Mouse (Mus musculus): ENCODE measurements around the gene Brca1. TPM values are rescaled to one million over a fixed set of nuclear protein-coding genes. Genes with fewer than 3 reads are reported as not detected.
"Not testable (repeated sequence)": the region's sequence is repeated elsewhere in the genome, so short reads cannot be mapped to it uniquely, and the experiment has no call there.

Brca1 gene
- polyA plus RNA-seq, 1 experiment from 2014 or later, result 9.1 TPM

DNA sequence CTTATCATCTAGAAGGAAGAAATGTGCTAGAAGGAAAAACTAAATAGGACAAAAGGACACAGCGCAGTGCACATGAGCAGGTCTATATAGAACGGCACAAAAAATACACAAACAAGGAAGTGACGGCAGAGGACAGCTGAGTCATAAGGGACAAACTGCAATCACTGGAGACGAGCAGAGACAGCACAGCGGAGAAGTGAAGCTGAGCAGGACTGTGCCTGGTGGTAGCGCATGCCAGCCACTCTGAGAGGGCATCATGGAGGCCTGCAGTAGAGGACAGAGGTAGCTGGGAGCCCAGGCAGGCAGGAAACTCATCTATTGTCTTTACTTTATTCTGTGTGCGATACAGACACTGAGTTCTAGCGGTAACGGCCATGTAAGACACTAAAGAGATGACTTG is 8.2 kb downstream of the Brca1 start:
- DNase-seq (ENCODE audit: low spot score), result no peak

DNA sequence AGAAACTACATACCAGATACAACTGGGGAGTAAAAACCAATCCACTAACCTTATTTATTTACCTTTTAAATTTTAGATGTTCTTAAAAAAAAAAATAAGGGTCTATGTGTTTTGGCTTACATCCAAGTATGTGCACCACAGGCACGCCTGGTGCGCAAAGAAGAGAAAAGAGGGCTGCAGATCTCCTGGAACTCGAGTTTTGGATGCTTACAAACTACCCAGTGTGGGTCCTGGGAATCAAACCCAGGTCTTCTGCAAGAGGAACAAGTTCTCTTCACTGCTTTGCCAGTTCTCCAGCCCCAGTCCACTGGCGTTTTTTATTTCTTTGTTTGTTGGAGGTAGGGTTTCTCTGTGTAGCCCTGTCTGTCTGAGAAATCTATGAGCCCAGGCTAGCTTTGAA is 25.1 kb downstream of the Brca1 start:
- no peak for DNase-seq (ENCODE audit: low spot score)

DNA sequence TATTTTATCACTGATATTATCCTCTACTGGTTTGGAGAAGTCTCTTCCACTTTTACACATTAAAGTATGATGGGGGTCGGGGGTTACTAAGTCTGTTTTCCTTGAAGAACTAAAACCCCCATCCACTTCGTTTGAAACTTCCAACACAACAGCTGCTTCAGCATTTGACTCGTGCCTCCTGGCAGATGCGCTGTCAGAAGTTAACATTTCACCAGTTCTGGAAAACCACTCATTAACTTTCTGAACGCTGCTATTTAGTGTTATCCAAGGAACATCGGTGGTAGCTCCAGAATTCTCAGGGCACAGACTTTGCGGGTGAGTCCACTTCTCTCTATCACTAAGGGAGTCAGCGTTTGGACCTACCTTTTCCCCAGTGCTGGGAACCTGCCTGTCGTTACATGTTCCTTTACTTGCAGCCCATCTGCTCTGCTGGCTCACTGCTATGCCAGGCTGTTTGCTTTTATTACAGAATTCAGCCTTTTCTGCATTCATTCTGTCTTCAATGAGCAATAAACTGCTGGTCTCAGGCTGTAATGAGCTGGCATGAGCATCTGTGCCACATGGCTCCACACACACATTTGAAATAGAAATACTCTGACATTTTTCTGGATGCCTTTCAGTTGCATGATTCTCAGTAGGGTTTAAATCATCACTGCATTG is 25.7 kb downstream of the Brca1 start:
- no peak for DNase-seq (ENCODE audit: low spot score)

DNA sequence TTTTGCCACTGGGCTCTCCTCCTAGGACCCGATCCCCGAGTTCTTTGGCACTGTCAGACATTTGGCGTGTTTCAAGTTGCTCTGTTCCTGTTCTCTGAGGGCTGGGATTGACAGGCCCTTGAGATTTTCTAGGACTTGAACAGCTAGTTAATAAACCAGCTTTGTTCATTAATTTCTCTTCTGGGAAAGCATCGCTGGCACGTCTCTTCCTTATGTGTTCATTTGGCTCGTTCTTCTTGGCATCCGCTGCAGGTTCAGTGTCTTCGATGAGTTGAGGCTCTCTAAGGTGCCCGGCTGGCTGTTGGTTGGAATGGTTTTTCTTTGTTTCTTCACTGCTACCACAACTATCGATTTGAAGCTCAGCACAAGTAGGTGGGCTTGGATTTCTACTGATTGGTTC is 26.7 kb downstream of the Brca1 start:
- no peak for DNase-seq (ENCODE audit: low spot score)

DNA sequence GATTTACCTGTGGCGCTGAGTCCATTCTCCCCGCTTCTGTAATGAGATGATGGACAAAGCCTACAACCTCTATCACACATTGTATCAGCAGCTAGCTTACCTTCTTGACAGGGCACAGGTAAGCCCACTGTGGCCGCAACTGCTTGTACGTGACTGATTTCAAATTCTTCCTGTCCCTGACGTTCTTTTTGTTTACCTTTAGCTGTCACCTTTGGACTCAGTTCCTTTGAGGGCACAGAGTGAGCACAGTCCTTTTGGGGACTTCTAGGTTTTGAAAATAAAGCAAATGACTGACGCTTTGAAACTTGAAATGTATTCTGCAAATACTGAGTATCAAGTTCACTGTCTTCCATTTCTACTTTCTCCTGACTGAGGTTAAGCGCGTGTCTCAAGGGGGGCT is 27.3 kb downstream of the Brca1 start:
- DNase-seq (ENCODE audit: low spot score), result no peak

DNA sequence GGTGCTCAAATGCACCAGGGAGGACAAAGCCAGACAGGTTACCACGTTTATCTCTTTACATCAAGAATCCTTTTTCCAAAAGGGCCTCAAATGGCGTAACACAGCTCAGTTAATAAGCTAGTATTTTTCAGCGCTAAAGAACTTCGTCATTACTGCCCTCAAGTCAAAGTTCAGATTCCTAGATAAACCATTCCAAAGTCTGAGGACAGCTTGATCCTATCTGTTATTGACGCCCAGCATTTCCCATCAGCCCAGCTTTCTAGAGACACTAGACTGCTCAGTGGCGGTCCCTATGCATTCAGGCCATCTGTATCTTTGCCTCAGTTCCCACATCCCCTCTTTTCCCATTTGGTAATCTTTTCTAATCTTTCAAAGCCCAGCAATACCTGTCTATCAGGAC is 32.4 kb downstream of the Brca1 start:
- DNase-seq (ENCODE audit: low spot score), result no peak

DNA sequence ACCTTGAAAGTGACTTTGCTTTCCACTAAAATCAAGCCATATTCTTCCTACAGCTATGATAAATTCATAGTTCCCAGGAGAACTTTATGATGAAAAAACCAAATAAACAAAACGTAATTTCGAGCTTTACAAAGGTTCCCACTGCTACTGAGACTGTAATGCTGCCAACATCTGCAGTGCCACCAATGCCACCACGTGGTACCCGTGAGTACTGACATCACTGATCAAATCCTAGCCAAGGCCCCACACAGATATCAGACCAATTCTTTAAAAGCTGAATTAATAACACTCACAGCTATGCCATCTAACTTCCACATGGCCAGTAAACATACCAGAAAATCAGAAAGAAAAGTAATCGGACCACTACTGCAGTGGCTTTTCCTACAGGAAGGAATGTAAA is 32.8 kb downstream of the Brca1 start:
- DNase-seq (ENCODE audit: low spot score), result no peak

DNA sequence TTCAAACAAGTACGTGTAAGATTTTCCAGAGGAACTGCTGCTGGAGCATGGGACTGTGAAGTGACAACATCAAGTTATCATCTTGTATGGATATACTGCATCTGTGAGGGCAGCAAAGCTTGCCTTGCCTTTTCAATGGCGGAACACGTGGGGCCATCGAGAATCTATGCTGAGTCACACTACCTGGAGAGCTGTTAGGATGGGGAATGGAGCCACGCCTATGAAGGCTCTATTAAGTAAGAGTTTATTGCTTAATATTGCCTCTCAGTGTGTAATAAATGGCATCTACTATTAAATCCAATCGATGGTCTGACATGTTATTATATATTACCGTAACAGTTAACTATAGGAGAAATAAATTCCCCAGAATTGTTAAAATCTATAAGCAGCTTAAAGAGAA is 44.7 kb downstream of the Brca1 start:
- DNase-seq (ENCODE audit: low spot score), result no peak

DNA sequence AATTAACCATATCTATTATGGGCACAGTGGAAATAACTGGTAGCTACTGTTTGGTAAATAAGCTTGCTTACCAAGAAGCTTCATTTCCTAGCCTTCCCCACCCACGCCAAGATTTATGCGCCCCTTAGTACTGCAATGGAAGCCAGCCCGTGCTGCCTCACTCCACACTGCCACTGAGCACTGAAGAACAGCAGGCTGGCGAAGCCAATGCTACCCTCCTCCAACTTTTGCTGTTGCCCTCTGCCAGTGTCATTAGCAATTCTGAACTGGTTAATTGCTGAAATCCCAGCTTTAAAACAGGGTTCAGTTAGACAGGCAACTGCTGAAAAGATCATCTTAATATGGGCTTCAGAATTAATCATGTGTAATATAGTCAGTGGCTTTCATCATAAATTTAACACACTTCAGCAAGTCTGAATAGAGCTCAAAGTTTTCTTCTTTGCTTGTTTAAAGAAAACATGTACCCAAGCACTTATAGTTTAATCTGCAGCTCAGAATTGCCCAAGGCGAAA is 45.4 kb downstream of the Brca1 start:
- no peak for DNase-seq (ENCODE audit: low spot score)

DNA sequence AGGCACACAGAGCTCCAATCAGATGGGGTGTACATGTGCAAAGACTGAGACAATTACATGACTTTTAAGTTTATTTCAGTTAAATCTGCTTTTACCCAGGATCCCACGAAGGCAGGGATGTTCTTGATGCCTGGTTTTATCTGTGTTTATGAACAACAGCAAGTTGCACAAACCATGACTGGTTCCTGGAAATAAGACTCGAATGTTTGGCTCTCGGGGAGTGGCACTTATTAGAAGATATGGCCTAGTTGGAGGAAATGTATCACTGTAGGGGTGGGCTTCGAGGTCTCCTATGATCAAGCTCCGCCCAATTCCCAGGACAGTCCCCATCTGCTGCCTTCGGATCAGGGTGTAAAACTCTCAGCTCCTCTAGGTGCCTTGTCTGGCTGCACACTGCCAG is 65.6 kb downstream of the Brca1 start:
- DNase-seq (ENCODE audit: low spot score), result no peak

DNA sequence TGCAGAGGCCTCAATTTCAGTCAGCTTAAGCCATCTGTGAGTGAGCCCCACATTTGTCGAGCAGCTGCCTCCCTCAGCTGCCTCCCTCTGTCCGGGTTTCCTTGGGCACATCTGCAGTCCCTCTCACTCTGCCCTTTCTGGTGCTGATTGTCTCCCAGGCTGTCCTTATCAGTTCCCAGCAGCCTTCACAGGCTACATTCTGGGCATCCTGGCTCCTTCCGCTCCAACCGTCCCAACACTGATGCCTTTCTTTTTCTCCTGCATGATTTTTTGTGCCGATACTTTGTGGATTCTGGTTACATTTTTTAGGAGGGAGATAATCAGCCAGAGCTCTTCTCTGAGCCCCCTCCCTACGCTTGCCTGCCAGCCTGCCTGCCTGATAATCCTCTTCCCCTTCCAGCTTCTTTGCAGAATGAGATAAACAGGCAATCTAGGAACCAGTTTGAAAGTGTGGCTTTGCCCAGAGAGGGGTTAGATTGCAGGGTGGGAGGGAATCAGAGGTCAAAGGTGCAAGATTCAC is 66.2 kb downstream of the Brca1 start:
- no peak for DNase-seq (ENCODE audit: low spot score)

DNA sequence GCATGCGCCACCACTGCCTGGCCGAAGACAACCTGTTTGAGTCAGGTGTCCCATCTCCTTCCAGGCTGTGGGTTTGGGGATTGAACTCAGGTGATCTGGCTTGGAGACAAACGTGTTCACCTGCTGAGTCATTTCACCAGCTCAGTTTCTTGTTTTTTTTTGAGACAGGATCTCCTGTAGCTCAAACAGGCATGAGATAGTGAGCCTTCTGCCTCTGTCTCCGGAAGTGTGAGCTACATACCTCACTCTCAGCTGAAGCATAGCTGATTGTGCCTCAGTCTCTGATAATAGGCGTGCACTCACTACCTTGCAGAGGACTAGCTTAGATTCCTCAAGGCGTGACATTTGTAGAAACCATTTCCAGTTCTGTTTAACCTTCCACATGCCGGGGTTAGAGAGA is 66.9 kb downstream of the Brca1 start:
- DNase-seq (ENCODE audit: low spot score), result no peak

DNA sequence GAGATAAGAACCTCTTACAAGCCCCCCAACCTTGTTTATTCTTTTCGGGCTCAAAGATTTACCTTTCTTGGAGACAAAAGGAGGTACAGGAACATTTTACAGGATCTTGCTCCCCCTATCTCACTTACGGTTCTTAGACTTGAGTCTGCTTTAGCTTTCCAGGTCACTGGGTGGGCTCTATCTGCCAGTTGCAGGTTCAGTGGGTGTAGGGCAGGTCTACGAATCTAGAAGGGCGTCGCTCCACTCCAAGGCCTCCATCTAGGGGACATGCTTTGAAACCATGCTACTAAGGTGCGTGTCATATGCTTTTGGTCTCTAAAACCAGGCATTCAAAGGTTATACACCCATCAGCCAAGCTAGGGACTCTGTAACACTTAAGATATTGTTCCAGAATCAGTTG is 67.5 kb downstream of the Brca1 start:
- no peak for DNase-seq (ENCODE audit: low spot score)

DNA sequence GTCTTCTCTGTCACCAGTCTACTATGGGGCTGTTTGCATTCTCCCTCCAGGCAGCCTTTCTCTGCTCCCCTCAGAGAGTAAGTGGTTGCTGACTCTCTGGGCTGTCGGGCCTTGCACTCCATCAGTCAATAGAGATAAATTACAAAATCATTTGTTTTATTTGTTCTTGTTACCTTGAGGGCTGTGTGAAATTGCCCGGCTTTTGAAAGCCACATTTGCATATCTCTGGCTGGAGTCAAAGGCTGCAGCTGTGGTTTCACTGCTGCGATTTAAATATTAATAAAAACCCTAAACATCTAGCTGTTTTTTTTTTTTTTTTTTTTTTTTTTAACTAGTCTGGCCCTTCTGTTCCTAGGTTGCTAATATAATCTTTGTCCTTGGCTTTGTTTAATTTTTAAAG is 68.0 kb downstream of the Brca1 start:
- no peak for DNase-seq (ENCODE audit: low spot score)

DNA sequence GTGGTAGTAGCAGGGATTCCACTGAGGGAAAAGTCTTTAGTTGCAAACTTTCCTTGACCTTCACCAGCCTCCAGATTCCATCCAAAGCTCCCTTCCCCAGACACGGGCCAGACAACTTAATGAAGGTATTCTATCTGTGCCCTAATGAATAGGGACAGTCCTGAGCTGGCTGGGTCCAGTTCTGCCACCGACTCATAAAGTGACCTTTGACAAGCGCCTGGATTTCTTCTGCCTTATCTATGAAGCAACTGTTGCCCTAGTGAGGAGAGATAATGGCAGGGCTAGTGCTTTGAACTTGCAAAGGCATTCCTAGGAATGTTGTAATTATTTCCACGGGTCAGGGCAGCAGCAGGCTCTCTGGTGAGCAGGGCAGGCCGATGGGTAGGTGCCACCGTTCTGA is 70.8 kb downstream of the Brca1 start:
- no peak for DNase-seq (ENCODE audit: low spot score)

DNA sequence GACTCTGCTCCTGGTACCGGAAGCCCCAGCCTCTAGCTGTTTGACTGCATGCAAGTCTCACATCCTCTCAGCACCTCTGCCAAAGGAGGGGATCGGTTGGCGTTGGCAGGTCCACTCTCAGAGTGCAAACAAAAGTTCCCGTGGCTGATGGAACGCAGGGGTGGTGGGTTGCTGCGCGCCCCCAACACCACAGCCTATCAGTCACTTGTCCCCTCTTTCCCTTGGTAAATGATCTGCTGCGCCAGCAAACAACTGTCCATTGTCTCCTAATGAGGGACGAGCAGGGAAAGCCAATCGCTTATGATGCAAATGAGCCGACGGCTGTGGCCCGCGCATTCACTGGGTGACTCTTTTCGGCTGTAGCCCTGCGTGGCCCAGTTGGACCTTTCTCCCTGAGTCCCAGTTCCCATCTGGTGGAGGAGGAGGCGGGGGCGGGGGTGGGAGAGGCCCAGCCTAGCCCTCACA is 72.6 kb downstream of the Brca1 start:
- no peak for DNase-seq (ENCODE audit: low spot score)

DNA sequence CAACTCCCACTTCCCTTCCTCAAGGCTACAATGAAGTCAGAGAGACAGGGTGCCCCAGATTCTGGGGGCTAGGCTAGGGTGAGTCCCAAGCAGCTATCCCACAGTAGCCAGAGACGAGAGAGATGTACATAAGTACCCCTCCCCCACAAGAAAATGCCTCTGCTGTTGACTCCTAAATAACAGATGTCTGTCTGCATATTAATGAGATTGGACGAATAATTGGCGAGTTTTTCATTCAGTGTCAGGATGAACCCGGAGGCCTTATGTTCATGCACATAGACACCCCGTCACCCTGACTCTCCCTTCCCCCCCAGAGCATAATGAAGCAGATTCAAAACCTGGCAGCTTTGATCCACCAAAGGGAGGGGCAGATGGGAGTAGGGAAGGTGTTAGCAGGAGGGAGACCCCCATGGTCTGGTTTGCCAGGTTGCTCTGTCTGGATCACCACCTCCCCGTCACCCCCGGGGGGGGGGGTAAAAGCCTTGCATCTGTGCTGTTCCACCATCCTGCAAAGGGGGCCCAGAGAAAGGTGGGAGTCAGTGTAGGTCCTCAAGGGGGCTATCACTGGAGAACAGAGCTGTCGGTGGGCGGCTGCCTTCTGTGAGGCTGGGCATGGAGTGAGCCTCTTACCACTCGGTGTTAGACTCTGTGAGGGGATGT is 74.1 kb downstream of the Brca1 start:
- DNase-seq (ENCODE audit: low spot score), result no peak

DNA sequence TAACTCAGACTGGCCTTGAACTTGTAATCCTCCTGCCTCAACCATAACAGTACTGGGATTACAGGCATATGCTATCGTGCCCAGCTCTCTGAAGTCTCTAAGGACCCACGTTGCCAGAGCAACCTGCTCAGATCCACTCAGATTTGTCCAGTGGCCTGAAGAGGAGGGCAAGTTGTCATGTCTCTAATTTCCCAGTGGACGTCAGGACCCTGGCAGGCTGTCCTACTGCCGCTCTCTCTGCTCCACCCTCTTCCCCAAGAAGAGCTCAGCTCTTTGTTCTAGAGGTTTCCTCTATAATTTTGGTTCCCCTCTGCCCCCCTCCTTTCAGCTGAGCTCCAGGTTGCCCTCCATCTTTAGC is 74.6 kb downstream of the Brca1 start:
- no peak for DNase-seq (ENCODE audit: low spot score)

DNA sequence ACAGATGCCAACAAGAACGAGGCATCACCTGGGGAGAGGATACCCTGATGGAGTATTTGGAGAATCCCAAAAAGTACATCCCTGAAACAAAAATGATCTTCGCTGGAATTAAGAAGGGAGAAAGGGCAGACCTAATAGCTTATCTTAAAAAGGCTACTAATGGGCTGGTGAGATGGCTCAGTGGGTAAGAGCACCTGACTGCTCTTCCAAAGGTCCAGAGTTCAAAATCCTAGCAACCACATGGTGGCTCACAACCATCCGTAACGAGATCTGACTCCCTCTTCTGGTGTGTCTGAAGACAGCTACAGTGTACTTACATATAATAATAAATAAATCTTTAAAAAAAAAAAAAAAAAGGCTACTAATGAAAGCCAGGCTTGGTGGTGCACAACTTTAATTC is 75.4 kb downstream of the Brca1 start:
- not testable (repeated sequence) for DNase-seq (ENCODE audit: low spot score)

DNA sequence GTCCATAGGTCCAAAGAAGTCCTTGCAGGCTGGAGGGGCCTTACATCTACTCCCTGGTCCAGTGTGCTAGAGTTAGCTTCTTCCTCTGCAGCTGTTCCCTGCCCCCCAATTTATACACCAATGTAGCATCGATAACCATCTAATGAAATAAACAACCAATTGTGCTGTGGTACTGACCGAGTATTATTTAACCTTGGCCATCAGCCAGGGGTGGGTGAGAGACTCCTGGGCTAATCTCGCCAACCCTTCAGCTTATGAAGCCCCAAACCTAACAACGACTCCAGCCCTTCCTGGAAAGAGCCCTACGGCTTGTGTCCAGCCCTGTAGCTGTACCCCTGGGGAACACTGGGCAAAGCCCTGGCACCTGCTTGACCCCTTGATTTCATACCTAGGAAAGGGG is 77.5 kb downstream of the Brca1 start:
- no peak for DNase-seq (ENCODE audit: low spot score)

DNA sequence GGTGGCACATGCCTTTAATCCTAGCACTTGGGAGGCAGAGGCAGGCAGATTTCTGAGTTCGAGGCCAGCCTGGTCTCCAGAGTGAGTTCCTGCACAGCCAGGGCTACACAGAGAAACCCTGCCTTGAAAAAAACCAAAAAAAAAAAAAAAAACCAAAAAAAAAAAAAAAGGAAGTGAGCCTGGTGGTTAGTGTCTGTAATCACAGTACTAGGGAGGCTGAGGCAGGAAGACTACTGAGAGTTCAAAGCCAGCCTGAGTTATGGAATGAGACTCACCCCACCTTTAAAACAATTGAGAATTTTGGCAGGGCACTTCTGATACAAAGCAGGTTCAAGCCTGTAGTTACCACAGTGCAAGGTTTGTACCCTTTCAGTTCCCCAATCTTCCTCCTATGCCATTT is 78.1 kb downstream of the Brca1 start:
- not testable (repeated sequence) for DNase-seq (ENCODE audit: low spot score)

DNA sequence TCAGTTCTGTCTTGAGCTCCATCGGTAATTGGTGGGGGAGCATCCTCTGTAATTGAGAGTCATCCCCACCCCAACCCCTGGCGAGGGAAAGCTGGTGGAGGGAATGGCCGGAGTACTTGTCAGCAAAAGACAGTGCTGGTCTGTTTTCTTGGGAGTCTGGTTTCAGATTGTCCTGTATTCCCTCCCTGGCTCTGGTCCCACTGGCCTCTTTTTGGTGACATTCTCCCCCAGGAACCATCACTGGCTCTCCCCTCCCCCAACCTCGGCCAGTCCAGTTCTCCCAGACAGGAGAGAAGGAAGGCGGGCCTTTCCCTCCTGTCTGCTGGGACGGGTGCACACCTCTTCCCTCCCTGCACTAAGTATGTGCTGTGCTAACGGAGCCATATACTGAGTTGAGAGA is 79.4 kb downstream of the Brca1 start:
- DNase-seq (ENCODE audit: low spot score), result no peak

DNA sequence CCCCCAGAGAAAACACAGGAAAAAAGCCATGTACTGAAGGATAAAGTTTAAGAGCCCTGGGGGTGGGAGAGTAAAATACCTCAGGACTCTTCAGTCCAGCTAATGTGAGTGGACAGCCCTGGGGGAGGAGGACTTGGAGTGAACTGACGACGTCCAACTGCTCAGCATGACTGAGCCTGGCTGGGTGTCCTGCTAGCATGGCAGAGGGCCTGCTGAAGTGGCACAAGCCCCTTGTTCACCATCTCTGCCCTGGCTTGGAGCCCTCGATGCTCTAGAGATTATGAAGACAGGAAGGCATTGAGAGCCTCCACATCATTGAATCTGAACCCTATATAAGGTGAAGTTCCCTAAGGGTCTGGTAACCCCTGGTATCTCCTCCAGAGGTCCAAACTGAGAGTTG is 79.8 kb downstream of the Brca1 start:
- DNase-seq (ENCODE audit: low spot score), result no peak
